Mouse (Mus musculus) spleen, adult 2 months (tissue): ENCODE results near the gene Hoxa3. TPM values are rescaled to one million over a fixed set of nuclear protein-coding genes. Genes with fewer than 3 reads are reported as not detected.

ENCODE experiments used
- DNase-seq, 2 experiments: peaks; one replicate each; pipeline versions ENCODE4 v3.0.0 to v3.0.0-alpha.2; 2012 to 2021; ENCODE audit warnings: low spot score in 2 of 2, low read depth in 1 of 2
- H3K27ac ChIP-seq: fragments of 200-500 bp; 2 replicates; pipeline ENCODE4 v1.5.1; 2012; ENCODE audit warnings: low read length, inconsistent platforms; ENCODE audit not compliant: insufficient read depth
- H3K27me3 ChIP-seq: fragments of 200-500 bp; 2 replicates; pipeline ENCODE4 v1.6.1; 2012; ENCODE audit warnings: mild to moderate bottlenecking, moderate library complexity, low read length, inconsistent platforms; ENCODE audit not compliant: control insufficient read depth, insufficient read depth
- H3K36me3 ChIP-seq: fragments of 200-500 bp; 2 replicates; pipeline ENCODE4 v1.6.1; 2012; ENCODE audit warnings: mild to moderate bottlenecking, low read length, inconsistent platforms; ENCODE audit not compliant: control insufficient read depth, insufficient read depth
- H3K4me1 ChIP-seq: fragments of 200-500 bp; 2 replicates; pipeline ENCODE4 v1.6.1; 2011; ENCODE audit warnings: inconsistent platforms; ENCODE audit not compliant: control insufficient read depth, insufficient read depth, insufficient read length
- H3K4me3 ChIP-seq: fragments of 200-500 bp; 2 replicates; pipeline ENCODE4 v1.5.1; 2011; ENCODE audit warnings: mild to moderate bottlenecking, inconsistent platforms; ENCODE audit not compliant: insufficient read depth, insufficient read length; ENCODE audit errors: extremely low read depth
- CTCF ChIP-seq: fragments of 200-500 bp; IDR thresholded peaks from 2 replicates; pipeline ENCODE4 v1.5.1; 2011; ENCODE audit warnings: mild to moderate bottlenecking, inconsistent platforms; ENCODE audit not compliant: insufficient read depth, insufficient read length, insufficient replicate concordance; ENCODE audit errors: extremely low read depth
- POLR2A ChIP-seq: fragments of 200-500 bp; IDR thresholded peaks from 2 replicates; pipeline ENCODE4 v1.6.1; 2011; ENCODE audit warnings: low read depth, low read length, inconsistent platforms
- WGBS: fragments of 180-500 bp; shearing (Covaris S2); methylation state at CpG from one replicate; pipeline ENCODE4 v1.1.7; 2018; 5-methylcytosine and 5-hydroxymethylcytosine counted together
- polyA plus RNA-seq: library from polyadenylated mRNA; depleted of rRNA; stranded (reverse); fragments of >200 nt; gene quantifications from 2 replicates; pipeline ENCODE4 v1.2.3, GENCODE M21; 2012

The Hoxa3 gene
- polyA plus RNA-seq, 1 experiment, result 1.4 TPM

DNA sequence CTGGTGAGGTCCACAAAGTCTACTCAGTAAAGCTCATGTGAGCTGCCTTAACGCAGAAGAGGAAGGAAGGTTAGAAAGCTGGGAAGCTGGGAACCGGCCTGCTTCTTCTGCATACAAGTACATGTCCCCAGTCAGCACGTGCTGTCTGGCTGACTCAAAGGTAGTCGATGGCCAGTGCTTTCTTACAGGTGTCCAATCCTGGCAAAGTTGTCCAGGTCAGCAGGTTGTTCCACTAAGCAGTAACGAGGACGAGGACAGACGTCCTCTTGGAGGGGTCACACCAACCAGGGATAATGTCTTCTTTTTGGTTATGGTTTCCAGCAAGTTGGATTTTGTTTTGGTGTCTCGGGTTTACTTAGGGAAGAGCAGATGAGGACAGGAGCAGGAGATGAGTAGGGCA is 23.2 kb downstream of the Hoxa3 start:
- Histone ChIP-seq H3K4me3 (no peak overlapping the region), H3K36me3 (no peaks in the 10 kb centered on the region), H3K4me1 (peaks cover 3% of the 10 kb centered on the region), H3K27ac (no peak overlapping the region), H3K27me3 (peaks cover 7% of the 10 kb centered on the region)
- DNase-seq, result no peak
- 83% methylated on average over 8 of the region's 8 CpGs for WGBS
- TF ChIP-seq POLR2A (no peak), CTCF (no peak)

DNA sequence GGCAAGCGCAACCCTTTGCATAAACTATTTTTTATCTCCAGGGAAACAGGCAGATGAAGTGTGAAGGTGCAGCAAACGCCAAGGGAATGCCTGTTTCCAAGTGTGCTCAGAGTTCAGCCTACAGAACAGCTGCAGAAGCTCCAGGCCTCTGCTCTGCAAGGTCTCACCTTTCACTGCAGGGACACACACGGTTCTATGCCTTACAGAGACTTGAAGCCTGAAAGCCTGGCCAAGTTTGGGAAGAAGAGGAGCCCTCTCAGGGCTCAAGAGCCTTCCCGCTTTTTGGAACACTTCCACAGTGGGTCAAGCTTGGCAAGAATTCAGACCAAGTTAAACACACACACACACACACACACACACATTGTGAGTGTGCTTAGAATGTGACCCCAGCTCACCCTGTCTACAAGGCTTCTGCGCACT is 24.0 kb downstream of the Hoxa3 start:
- Histone ChIP-seq H3K4me1 (peaks cover 3% of the 10 kb centered on the region), H3K27ac (no peak overlapping the region), H3K36me3 (no peaks in the 10 kb centered on the region), H3K27me3 (peaks cover 7% of the 10 kb centered on the region), H3K4me3 (no peak overlapping the region)
- DNase-seq, result no peak
- 87% methylated on average over 5 of the region's 5 CpGs for WGBS
- no peak for TF ChIP-seq POLR2A
- no peak for TF ChIP-seq CTCF

DNA sequence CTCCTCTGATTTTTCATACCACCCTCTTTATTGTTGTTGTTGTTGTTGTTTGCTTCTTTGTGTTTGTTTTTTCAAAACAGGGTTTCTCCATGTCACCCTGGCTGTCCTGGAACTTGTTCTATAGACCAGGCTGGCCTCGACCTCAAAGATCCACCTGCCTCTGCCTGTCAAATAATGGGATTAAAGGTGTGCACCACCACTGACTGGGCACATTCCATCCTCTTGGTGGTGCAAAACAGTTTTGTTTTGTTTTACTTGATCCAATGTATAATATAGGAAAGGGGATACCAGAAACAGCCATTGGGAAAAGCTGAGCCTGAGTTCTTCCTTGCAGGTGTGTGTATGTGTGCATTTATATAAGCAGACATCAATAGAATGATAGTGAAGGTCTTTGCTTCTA is 26.6 kb downstream of the Hoxa3 start:
- TF ChIP-seq CTCF (no peak), POLR2A (no peak)
- H3K27me3 ChIP-seq, result peaks cover 6% of the 10 kb centered on the region
- WGBS, result 89% methylated on average over 1 of the region's 1 CpGs

DNA sequence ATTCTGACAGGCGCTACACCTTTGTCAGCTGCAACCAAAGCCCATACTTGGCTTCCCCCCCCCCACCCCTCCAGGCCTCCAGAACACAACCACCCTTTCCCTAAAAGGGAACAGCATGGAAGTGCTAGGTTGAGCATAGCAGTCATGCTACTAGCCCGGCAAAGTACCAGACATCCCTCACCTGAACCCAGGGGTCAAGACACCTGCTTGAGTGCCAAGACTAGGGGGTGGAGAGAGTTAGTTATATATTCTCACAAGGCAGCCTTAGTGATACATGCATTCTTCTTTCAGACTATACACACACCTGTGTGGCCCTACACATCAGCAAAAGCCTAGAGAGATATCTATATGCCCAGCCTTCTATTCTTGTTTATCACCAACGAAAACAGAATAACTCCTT is 27.3 kb downstream of the Hoxa3 start:
- Histone ChIP-seq H3K4me1 (no peaks in the 10 kb centered on the region), H3K27ac (no peak overlapping the region), H3K4me3 (no peak overlapping the region), H3K27me3 (no peaks in the 10 kb centered on the region), H3K36me3 (no peaks in the 10 kb centered on the region)
- TF ChIP-seq POLR2A, result no peak
- no peak for TF ChIP-seq CTCF
- DNase-seq, result no peak
- WGBS, result 85% methylated on average over 3 of the region's 3 CpGs

More for the DNA sequence above, 26.6 kb downstream of the Hoxa3 start:
- H3K27ac ChIP-seq, result no peak overlapping the region
- no peaks in the 10 kb centered on the region for H3K4me1 ChIP-seq
- H3K36me3 ChIP-seq, result no peaks in the 10 kb centered on the region
- no peak for DNase-seq
- H3K4me3 ChIP-seq, result no peak overlapping the region

DNA sequence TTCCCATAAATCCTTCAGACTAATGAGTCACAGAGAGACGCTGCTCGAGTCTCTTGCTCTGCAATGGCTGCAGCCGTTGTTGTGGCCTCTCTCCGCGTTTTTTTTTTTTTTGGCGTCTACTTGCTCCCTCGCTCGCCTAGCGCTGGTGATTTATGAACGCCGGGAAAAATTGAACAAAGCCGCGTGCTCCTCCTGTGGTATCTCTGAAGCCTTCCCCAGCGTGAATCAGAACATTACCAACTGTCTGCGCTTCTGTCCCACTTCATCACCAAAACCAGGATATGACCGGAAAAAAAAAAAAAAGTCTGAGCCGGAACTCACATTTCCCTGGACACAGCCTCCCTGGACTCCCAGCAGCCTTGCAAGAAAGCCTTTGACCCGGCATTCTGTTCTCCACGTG is 27.9 kb downstream of the Hoxa3 start:
- Histone ChIP-seq H3K36me3 (no peaks in the 10 kb centered on the region), H3K27me3 (no peaks in the 10 kb centered on the region), H3K27ac (no peak overlapping the region), H3K4me3 (no peak overlapping the region), H3K4me1 (no peaks in the 10 kb centered on the region)
- DNase-seq, result no peak
- TF ChIP-seq POLR2A (no peak), CTCF (no peak)
- WGBS, result 83% methylated on average over 19 of the region's 19 CpGs

DNA sequence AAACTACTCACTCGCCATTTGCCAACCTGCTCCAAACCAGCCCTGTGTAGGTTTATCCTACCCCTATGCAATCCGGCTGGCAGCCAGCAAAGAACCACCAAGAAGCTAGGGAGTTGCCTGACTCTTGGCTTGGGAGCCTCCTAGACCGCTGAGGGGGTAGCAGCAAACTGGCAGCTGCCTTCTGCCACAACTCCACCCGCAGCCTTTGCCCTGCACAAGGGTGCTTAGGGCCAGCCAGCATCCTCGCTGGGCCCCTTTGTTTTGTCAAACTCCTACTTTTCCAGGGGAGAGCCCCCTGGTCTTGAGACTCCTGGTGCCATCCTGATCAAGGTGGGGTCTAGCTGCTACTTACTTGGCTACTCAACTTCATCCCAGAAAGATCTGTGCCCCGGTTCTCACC is 28.5 kb downstream of the Hoxa3 start:
- DNase-seq, result no peak
- H3K27me3 ChIP-seq, result no peaks in the 10 kb centered on the region
- WGBS, result 81% methylated on average over 6 of the region's 6 CpGs

GRCm38 (mm10) chr6:52183311-52184080 is 29.6 kb downstream of the Hoxa3 start:
- Histone ChIP-seq H3K4me1 (no peaks in the 10 kb centered on the region), H3K36me3 (no peaks in the 10 kb centered on the region), H3K27me3 (no peaks in the 10 kb centered on the region), H3K27ac (no peak overlapping the region), H3K4me3 (no peak overlapping the region)
- TF ChIP-seq POLR2A (no peak), CTCF (no peak)
- no peak for DNase-seq
- 86% methylated on average over 10 of the region's 10 CpGs for whole genome bisulfite sequencing

More for the DNA sequence above, 28.5 kb downstream of the Hoxa3 start:
- TF ChIP-seq CTCF (no peak), POLR2A (no peak)
- Histone ChIP-seq H3K4me3 (no peak overlapping the region), H3K27ac (no peak overlapping the region), H3K4me1 (no peaks in the 10 kb centered on the region), H3K36me3 (no peaks in the 10 kb centered on the region)
